Mouse (Mus musculus) C2C12 (cell line): Measurements from ENCODE around the gene Zmpste24.

Source experiments
- CEBPB ChIP-seq: IDR thresholded peaks from one replicate; pipeline ENCODE4 v1.6.1; 2011; ENCODE audit warnings: low read depth, mild to moderate bottlenecking, control low read depth, moderate library complexity
- CTCF ChIP-seq: IDR thresholded peaks from one replicate; pipeline ENCODE4 v1.5.1; 2011; ENCODE audit not compliant: control insufficient read depth, insufficient read depth, insufficient read length
- FOSL1 ChIP-seq: IDR thresholded peaks from one replicate; pipeline ENCODE4 v1.8.0; 2011; ENCODE audit warnings: mild to moderate bottlenecking, low read length; ENCODE audit not compliant: poor library complexity, insufficient read depth, severe bottlenecking
- MAX ChIP-seq: IDR thresholded peaks from one replicate; pipeline ENCODE4 v1.6.1; 2011; ENCODE audit warnings: mild to moderate bottlenecking, control low read depth
- MYOD1 ChIP-seq: IDR thresholded peaks from one replicate; pipeline ENCODE4 v1.6.1; 2011; ENCODE audit warnings: low read depth; ENCODE audit not compliant: control insufficient read depth, insufficient read length
- MYOG ChIP-seq: IDR thresholded peaks from one replicate; pipeline ENCODE4 v1.6.1; 2011; ENCODE audit not compliant: control insufficient read depth, insufficient read length; ENCODE audit errors: extremely low read depth
- USF1 ChIP-seq: IDR thresholded peaks from one replicate; pipeline ENCODE4 v1.6.1; 2011; ENCODE audit warnings: low read depth, mild to moderate bottlenecking, control low read depth, moderate library complexity

GRCm38 (mm10) chr4:121109126-121109525, 11.1 kb upstream of the Zmpste24 start, which contains the start of gene Tmco2:
- no peak for TF ChIP-seq MAX
- TF ChIP-seq CTCF: no peak
- TF ChIP-seq FOSL1: no peak
- TF ChIP-seq MYOD1: no peak
- TF ChIP-seq USF1: no peak
- no peak for TF ChIP-seq CEBPB
- TF ChIP-seq MYOG: no peak
